Mouse (Mus musculus) urinary bladder, postnatal 25 days (tissue): ENCODE data around the gene Dgka.

Experiments used
- DNase-seq: peaks from one replicate; pipeline ENCODE4 v3.0.0; 2022; ENCODE audit warnings: low spot score

Dgka gene

DNA sequence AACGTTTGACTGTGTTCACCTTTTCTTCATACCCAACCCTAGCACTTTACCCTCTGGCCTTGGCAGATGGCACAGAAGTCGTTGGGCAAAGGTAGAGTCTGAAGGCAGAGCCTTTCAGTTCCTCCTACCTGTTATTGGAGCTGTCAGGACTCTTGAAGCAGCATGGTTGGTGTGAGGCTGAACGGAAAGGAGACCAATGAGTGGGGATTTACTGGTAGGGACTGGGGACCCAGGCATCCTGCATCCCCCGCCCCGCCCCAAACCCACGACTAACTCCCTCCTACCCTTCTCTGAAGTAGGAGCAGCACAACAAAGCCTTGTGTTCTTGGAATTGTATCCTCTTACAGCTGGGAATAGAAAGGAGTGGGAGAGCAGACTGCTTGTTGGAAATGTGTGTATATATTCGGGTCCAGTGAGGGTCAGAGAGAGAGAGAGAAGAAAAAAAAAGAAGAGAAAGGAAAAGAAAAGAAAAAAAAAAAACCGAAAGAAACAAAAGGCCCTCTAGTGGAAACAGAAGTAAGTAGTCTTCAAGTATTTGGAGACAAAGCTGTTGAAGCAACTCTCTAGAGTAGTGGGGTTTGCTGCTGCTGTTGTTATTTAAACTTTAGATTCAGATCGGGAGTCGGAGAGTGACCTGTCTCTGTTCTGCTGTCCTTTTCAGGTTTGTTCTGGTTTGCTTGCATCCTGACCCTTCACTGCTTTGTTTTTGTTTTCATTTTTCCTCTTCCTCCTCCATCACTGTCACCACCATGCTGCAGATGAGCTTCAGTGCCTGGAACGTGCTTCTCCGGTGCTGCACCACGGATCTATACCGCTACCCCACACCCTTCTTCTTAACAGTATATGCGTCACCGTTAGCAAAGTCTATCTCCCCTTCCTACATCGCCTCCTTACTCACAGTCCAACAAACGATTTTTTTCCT lies at the start of gene Dgka:
Gene Dgka, minus strand, starts transcription at position 176 of the 922 bp plus-strand sequence.
- DNase-seq: no peak

DNA sequence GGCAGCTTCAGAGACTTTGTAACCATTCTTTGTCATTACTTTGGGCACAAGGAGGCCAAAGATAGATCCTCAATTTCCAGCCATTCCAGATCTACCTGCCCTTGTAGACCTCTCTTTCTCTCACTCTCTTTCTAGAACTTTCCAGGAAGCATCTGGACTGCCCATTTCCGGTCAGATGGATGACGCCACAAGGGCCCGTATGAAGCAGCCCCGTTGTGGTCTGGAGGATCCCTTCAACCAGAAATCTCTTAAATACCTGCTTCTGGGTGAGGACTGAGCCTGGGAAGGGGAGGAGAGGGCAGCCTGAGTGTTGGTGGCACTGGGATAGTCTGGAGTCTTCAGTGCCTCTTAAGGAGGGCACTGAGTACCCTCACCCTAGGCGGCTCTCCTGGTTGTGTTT lies 49.7 kb upstream of the Dgka start:
- DNase-seq: no peak

DNA sequence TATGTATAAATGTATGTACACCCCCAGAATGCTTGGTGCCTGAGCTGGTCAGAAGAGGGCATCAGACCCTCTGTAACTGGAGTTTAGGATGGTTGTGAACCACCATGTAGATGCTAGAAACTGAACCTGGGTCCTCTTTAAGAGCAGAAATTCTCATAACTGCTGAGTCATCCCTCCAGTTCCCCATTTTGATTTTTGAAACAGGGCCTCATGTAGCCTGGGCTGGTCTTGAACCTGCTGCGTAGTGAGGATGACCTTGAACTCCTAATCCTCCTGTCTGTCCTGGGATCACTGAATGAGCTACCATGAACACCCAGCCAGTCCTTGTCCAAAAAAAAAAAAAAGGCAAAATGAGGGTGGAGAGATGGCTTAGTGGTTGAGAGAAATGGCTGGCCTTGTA lies 48.6 kb upstream of the Dgka start:
- DNase-seq: no peak

DNA sequence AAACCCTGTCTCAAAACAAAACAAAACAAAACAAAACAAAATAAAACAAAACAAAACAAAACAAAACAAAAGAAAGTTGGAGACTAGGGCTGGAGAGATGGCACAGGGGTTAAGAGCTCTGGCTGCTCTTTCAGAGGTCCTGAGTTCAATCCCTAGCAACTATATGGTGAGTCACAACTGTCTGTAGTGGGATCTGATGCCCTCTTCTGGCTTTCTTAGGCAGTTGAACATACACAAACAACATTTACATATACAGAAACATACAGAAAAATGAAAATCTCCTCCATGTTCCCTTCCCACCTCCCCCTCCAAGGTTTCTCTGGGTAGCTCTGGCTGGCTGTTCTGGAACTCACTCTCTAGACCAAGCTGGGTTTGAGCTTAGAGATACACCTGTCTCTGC lies 47.4 kb upstream of the Dgka start:
- DNase-seq: no peak

DNA sequence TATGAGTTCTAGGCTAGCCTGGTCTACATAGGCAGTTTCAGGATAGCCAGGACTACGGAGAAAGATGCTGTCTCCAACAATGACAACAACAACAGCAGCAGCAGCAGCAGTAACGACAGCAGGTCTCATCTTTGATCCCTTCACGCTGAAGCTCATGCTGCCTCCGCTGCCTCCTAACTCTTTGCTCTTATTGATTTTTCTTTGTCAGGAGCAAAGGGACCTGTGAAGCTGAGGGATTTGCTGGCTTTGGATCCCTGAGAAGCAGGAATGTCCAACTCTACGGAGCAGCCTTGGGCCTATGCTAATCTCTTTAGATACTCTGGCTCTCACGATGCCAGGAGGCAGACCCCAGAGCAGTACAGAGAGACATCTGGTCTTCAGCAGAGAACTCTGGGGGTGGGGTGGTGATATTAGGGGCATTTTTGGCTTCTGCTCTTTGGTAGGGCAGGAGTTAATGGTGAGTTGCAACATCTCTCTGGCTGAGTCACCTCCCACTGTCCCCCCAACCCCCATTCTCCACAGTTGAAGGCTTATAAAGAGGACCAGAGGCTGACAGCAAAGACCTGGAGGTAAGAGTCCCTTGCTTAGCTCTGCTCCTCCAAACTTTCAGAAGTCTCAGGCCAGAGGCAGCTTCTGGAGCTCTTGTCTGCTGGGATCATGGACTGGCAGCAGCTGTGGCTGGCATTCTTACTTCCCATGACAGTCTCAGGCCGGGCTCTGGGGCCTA lies 45.9 kb upstream of the Dgka start, which contains the start of gene Mmp19:
Gene Mmp19, plus strand, starts transcription at position 513 of the 727 bp plus-strand sequence.
- DNase-seq: no peak

DNA sequence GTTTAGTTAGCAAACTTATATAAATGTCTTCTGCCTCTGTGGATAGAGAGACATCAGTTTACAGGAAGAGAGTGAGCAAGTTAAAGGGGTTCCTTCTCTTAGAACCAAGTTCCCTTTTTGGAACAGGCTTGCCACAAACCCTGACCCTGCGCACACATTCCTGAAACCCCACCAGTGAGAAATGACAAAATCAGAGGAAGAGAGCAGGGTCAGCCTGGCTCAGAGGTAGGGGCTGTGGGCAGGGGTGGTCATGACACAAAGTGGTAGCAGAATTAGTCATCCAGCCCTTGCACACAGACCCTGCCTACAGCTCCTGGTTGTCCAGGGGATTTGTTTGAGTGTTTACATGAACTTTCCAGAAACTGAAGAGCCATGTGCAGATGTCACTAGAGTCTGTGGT lies 35.5 kb upstream of the Dgka start:
- no peak for DNase-seq

DNA sequence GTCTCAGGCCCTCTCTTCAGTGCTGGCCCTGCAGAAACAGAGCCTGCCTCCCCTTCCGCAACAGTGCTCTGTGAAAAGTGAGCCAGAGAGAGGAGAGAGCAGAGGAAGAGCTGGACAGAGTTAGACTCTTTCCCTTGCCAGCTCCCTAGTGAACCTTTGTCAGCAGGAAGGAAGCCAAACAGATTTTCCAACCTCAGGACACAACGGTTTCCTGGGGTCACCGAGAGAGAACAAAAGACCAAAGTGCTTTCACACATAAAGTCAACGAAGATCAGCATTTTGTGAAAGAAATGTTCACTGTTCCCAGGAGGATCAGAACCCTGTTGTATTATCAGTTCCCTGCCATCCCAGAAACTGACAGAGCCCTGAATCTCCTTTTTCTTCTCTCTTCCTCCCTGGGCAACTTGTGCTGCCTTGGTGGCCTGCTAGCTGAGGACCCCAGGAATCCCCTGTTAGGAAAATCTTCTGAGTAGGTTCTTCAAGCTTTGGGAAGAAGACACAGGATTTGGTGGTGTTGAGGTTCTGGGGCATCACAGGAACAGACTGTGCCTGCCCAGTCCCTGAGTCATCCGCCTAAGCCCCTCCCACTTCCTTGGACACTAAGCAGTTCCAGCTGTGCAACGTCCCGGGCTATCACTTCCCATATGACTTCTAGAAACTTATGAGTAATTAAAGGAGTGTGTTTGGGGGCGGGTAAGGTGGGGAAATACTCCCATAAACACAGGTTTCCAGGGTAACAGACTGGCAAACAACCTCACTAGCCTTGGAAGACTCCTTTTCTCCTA lies 34.5 kb upstream of the Dgka start:
- peak; percentile 64 for DNase-seq

DNA sequence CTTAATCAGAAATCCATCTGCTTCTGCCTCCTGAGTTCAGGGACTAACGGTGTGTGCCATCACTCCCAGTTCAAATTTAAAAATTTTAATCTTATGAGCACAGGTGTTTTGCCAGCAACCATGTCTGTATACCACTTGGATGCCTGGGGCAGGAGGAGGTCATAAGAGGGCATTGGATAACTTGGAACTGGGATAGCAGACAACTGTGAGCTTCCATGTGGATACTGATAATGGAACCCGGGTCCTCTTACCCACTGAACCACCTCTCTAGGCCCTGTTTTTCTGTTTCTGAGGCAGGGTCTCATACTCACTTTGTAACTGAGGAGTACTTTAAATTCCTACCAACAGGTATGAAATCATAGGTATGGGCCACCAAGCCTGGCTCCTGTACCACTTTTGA lies 33.8 kb upstream of the Dgka start:
- no peak for DNase-seq

DNA sequence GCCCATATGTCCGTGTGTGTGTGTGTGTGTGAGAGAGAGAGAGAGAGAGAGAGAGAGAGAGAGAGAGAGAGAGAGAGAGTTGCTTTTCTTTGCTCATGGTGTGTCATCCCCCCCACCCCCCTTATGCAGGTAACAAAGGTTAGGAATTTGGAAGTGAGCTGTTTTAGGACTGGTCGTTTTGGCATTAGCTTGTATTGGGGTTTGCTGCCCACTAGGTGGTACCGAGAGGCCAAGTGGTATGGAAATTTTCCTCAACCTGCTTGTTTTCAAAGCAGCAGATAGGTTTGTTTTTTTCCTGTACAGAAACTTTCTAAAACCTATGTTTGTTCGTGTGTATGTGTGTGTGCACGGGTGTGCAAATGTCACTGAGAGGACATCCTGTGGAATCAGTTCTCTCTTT lies 29.0 kb upstream of the Dgka start:
- DNase-seq: no peak

DNA sequence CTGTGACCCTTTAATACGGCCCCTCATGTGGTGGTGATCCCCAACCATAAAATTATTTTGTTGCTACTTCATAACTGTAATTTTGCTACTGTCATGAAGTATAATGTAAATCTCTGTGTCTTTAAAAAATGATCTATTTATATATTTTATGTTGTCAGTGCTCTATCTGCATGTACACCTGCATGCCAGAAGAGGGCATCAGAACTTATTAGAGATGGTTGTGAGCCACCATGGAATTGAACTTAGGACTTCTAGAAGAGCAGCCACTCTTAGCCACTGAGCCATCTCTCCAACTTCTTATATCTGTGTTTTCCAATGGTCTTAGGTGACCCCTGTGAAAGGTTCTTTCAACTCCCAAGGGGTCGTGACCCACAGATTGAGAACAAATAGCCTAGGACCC lies 28.2 kb upstream of the Dgka start:
- no peak for DNase-seq

DNA sequence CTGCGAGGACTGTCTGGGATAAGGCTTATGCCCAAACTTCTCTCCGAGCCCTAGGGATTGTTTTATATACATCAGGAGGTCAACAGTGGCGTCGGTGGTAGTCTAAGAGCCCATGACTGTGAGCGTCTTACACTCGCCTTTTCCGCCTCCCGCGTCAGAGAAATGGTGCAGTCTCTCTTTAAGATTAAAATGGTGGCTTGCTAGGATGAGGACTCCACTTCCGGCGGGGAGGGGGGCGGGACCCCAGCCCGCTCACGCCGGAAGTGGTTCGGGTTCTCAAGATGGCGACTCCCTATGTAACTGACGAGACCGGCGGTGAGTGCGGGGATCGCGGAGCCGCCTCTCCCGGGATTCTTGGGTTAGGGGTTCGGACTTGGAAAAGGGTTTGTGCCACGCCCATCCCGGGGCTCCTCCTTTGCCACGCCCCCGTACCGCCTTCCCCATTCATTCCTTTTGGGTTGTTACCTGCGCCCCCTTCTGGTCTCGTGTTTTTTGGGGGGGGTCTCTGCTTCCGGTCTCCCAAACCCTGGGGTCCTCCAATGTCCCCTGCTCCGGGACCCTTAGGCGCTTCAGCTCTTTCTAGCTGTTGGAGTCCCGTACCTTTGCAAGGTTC lies 3.7 kb upstream of the Dgka start:
- DNase-seq: peak; percentile 64

DNA sequence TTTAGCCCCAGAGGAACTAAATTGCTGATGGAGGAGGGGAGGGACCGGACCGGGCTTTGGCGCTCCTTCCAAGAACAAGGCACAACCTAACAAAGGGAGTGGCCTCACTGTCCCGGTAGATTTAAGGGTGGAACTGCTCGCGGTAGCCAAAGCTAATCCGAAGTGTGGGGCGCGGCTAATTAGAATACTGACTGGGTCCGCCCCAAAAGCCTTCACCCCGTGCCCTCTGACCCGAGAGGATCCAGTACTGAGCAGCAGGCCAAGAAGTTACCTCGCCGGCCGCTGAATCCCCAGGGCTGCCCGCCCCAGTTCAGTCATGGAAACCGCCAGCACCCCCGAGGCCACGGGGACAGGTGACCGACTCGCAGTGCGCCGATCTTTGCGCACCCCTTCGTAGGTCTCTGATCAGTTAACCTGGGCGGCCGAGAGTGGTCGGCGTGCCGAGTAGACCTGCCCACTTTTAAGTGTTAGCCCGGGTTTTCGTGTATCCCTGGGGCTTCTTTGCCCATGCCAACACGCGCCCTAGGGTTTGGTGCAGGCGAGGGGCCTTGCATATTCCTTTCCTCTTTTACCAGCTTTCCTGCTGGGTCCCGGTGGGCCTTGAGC lies 3.1 kb upstream of the Dgka start, which contains the start of gene Pym1:
Gene Pym1, plus strand, starts transcription at position 244 of the 606 bp plus-strand sequence.
- DNase-seq: peak; percentile 72

DNA sequence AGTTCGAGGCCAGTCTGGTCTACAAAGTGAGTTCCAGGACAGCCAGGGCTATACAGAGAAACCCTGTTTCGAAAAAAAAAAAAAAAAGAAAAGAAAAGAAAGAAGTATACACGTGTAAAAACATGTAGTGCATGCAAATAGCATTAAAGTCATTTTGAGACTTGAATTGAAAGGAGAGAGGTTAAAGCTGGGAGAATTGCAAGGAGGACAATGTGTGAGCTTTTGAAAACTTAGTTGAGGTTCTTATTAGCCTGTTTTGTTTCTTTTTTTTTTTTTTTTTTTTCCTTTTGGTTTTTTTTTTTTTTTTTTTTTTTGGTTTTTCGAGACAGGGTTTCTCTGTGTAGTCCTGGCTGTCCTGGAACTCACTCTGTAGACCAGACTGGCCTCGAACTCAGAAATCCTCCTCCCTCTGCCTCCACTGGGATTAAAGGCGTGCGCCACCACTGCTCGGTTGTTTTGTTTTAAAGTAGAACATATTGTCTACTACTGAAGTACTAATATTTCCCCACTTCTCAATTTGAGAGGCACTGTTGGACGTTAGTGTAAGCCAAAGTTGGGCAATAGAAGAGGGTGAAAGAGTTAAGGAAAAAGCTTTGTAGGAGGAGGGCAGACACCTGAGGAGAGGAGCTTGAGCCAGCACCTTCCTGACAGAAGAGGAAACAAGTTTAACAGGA lies 2.5 kb upstream of the Dgka start:
- DNase-seq: no peak

DNA sequence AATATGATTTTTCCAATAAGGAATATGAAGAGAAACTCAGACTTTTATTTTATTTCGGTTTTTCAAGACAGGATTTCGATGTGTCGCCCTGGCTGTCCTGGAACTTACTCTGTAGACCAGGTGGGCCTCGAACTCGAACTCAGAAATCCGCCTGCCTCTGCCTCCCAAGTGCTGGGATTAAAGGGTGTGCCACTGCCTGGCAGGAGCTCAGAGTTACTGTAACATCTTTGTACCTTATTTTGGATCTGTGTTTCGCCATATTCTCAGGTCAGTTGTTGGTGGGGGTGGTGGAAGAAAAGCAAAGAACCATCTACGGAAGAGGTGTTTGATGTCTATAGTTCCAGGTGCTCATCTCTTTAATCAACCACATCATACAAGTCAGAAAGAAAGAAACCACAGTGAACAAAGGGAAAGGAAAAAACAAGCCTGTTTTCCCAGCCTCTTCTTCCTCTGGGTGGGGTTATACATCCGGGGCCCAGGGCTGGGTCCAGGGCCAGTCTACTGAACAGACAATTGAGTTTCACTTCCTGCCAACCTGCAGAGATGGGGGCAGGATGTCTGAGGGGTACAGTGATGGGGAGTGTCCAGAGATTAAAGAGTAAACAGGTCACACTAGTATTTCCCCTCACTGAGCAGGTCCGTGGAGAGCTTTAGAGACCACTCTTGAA lies 1.4 kb upstream of the Dgka start:
- no peak for DNase-seq

DNA sequence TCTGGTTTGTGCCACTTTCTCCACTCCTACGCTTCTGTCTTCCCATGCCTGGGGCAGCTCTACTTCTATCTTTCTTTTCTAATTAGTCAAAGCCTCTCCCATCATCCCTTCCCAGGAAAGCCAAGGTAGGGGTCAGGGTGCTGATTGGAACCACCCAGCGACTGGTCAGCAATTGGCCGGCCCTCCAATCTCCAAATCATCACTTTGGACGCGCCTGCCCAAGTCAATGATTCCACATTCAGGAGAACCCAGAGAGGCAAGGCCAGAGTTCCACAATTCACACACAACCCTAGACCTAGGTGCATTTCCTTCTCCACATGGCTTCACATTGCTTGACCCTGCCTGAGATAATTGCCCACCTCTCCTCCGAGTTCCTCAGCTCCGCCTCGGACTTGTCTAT lies 444 bp downstream of the Dgka start:
- DNase-seq: no peak

DNA sequence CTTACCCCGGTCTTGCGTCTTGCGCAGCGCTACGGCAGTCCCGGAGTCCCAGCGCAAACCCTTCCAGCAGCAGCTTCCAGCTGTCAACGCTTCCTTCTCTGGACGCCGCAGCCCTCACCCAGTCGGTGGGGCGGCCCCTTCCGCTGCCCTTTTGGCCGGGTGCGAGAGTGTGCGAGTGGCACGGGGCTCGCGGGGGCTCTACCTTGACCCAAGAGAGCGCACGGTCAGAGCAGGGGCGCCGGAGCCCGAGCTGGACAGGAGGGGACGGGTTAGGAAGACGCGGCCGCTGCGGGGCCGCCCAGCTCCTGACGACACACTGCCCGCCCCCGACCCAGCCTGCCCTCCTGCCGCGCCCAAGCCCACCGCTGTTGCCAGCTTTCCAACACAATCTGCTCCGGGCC lies 864 bp downstream of the Dgka start:
- peak; percentile 59 for DNase-seq

DNA sequence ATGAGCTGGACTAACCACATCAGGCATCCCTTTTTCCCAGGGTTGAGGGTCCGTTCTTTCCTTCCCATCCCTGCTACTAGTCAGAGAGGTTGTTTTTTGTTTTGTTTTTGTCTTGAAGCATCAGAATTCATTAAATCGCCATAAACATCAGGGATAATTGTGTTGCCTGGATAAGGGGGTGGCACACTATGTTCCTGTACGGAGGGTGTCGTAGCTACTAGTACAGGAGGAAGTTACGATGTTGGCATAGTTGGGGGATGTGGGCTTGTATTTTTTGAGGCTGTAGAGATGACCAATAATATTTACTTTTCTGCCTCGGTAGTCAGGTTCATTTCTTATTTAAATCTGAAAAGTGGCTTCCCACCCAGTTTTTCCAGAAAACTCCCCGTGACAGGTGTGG lies 1.4 kb downstream of the Dgka start:
- no peak for DNase-seq

DNA sequence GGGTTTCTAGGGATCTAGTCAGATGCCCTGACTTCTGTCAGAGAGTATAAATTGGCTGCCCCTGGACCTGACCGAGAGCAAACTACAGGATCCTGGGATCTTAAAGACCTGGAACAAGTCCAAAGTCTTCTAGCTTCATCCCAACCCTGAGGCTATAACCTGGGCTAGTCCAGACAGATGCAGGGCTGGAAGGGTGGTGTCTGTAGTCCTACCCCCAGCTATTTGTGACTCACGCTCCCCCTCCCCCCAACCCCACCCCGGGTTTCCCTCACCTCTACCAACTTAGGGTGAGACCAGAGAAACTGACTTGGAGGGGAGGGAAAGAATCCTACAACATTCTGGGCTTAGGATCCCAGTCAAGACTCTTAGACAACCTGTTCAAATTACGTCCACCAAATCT lies 2.0 kb downstream of the Dgka start:
- DNase-seq: peak; percentile 30

DNA sequence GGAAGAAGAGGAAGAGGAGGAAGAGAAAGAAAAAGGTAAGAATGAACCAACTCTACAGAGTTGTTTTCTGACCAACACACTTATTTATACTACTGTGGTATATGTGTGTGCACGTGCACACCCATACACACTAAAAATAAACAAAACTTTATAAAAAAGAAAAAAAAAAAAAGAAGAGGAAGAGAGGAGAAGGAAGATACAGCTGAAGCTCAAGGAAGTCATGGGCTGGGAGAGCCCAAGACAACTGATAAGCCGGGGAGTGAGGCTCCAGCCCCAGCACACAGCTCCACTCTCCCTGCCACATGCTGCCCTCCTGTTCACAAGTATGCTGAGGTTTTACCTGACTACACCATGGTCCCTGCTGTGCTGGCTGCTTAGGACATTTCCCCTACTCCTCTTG lies 4.4 kb downstream of the Dgka start:
- no peak for DNase-seq

DNA sequence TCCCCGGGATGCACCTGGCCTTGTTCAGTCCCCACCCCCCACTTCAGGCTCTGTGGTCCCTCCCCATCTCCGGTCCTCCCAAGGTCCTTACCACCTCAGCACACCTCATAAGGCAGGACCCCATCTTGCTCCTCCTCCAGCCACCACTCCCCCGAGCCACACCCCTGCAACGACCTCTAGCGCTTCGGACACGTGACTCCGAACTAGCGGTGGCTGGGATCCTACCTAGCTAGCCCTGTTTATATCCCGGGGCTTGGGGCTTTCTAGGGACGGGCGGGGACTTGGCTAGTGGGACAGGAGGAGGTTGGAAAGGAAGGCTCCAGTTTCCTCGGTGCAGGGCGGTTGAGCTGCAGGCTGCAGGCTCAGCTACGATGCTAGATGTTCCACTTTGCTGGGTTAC lies 7.2 kb downstream of the Dgka start:
- no peak for DNase-seq
